Mouse (Mus musculus) cerebellum, adult 8-10 months (tissue): ENCODE measurements at regions not wholly inside any gene's neighbourhood (a gene's known extent, or its start where the extent isn't known, plus 50 kb on each side); places are given as distances from the start of the nearest gene placed in this dataset.

ENCODE experiments used
- DNase-seq: peaks from one replicate; pipeline ENCODE4 v3.0.0; 2022

DNA sequence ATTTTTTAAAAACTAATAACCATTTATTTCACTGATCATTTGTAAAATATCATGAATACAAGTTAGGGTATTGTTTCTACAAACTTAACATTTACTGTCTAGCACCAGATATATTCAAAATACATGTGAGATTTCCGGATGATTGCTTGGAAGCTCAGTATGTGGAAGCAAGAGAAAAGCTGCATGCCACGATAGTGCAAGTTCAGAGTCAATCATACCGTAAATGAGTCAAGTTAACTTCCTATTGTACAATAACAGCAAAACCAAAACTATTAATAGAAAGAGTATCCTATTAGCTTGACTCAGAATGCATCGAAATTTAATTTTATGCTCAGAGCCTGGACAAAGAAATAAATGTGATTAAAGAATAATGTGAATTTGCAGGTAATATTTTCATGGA lies 1284.6 kb upstream of the Cited2 start:
- DNase-seq: no peak

DNA sequence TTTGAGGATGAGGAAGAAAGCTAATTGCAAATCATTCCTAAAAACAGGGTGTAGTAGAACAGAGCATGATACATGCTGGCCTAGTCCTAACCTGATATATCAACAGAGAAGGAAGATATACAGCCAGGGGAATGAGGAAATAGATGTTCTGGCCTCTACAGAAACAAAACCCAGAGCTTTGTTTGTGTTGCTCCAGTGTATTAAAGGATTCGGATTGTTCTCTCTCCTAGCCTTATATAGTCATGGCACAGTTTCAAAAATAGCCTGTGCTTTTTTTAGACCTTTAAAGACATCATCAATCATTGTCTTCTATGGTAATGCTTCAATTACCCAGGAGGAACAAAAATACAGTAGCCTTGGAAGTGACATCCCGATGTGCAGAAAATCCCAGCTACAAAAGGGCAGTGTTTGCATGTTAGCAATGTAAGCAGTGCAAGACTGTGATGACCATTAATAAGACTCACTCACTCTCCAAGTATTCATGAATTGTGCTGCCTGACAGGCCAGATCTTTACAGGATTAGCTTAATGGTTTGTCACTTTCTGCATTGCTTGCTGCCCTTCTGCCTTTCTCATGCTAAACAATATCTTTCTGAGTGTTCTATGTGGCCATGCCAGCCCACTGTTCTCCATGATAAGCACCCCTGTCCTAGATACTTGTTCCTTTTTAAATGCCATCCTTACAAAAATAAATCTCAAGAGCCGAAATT lies 1281.9 kb upstream of the Cited2 start:
- no peak for DNase-seq

GRCm38 (mm10) chr10:16441661-16442072 lies 1281.4 kb upstream of the Cited2 start:
- no peak for DNase-seq

- no peak for DNase-seq
These were observed 1279.1 kb upstream of the Cited2 start for GRCm38 (mm10) chr10:16443901-16444300.

GRCm38 (mm10) chr10:16467935-16468334 lies 1255.1 kb upstream of the Cited2 start:
- DNase-seq: no peak

DNA sequence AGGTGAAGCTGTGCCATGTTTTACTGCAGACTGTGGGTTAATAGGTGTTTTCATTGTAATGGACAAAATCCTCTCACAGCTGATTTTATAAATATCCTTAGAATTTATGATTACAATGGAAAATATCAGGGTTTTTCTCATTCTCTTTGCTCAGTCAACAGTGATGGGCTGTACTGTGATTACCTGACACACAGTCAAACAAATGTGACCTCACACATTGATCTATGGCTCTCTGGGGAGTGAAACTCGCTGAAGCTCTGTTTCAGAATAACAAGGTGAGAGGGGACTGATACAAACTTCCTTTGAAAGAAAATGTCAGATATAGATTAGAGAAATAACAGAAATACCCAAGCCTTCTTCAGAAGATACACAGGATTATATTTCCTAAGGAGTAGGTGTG lies 1253.3 kb upstream of the Cited2 start:
- no peak for DNase-seq

DNA sequence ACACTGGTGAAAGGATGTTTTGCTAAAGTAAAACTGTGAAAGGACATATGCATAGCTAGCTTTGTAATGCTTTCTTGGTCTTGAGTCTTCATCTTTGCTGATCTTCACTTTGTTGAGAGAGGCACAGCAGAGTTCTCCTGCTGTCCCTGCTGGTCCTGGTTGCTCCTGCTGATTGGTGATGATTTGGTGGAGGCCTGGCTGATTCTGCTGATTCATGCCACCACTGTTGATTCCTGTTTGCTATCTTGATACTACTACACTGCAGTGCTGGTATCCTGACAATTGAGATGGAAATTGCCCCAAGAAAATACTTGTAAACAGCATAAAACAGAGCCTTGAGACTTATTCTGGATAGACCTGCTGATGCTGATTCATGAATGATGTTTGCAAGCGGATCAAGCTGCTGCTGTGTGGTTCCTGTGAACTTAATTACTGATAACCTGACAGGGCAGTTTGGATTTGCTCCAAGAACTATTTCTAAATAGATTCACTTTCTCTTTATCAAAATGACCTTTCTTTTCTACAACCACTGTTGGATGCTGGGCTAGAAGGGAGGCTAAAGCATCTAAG lies 1249.0 kb upstream of the Cited2 start:
- no peak for DNase-seq

DNA sequence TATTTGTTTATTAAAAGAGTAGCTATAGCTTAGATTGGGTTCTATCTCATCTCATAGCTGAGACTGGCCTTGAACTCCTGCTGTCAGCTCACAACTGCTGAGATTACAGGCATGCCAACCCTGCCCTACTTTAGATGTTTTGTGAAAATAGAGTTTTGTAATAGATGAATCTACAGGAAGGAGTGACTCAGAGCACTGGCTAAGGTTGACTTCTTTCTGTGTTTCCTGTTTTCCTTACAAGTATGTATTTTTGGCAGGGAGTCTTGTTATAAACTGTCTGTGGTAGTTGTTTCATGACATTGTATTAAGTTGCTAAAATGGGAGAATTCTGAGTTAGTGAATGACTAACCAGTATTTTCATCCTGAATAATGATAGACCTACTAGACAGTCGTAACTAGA lies 1224.4 kb upstream of the Cited2 start:
- DNase-seq: no peak

- DNase-seq: no peak
These were observed 1215.3 kb upstream of the Cited2 start for GRCm38 (mm10) chr10:16507681-16508080.

DNA sequence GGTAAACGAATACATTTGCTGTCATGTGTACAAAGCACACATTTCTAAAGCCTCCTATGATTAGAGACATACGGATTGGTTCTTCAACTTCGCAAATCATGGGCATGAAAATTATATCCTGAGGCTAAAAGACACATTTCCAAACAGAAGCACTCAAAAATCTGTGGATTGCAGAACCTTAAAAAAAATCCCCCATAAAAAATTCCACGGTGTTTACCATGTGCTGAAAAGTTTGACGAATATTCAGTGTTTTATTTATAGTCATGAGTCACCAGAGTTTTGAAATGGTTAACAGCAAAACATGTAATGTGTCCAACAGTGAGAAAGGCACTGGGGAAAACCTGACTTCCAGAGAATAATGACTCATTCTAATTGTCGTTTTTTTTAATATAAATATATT lies 1214.9 kb upstream of the Cited2 start:
- no peak for DNase-seq

- no peak for DNase-seq
These were observed 1208.4 kb upstream of the Cited2 start for GRCm38 (mm10) chr10:16514656-16515055.

- no peak for DNase-seq
These were observed 1201.1 kb upstream of the Cited2 start for GRCm38 (mm10) chr10:16521895-16522294.

- no peak for DNase-seq
These were observed 1198.9 kb upstream of the Cited2 start for GRCm38 (mm10) chr10:16524101-16524500.

GRCm38 (mm10) chr10:16527693-16528092 lies 1195.3 kb upstream of the Cited2 start:
- no peak for DNase-seq

DNA sequence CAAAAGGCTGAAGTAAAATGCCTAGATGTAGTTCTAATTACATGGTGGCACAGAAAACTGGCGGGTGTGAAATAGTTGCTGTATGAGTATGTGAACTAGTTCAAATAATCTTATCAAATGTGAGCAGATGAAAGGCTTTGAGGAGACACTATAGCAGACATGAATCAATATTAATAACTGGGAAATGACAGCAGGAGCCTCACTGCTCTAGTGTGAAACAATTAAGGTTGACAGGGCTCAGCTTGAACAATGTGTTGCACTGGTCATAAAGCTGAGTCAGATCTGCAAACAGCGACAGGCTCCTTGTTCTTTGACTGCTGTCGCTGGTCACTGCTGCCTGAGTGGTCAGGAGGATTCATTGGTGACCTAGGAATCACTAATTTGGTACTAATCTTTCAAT lies 1185.4 kb upstream of the Cited2 start:
- no peak for DNase-seq

GRCm38 (mm10) chr10:16538379-16538778 lies 1184.6 kb upstream of the Cited2 start:
- DNase-seq: no peak

GRCm38 (mm10) chr10:16545445-16545844 lies 1177.6 kb upstream of the Cited2 start:
- DNase-seq: no peak

GRCm38 (mm10) chr10:16552861-16553635 lies 1170.0 kb upstream of the Cited2 start:
- DNase-seq: no peak

GRCm38 (mm10) chr10:16574568-16574967 lies 1148.5 kb upstream of the Cited2 start:
- DNase-seq: no peak

DNA sequence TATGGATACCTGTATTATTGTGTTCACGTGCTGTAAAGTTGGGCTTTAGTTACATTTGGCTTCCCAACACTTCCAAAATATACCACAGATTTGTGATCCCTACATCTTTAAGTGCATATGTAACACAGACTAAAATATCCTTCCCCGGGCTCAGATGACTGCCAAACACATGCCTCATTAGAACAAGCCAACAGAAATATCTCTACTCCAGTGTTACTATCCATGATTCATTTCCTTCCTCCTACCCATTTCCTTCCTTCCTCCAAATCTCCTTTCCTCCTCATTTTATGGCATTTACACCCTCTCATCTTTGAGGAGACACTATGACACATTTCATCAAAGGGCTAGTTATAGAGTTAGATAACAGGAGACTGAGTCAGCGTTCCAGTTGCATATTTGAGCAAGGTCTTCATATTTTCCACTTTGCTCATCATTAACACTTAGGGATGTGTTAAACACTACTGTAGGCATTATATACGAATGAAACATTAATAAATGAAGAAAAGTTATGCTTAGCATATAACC lies 1144.4 kb upstream of the Cited2 start:
- no peak for DNase-seq

GRCm38 (mm10) chr10:16580200-16580599 lies 1142.8 kb upstream of the Cited2 start:
- DNase-seq: no peak

DNA sequence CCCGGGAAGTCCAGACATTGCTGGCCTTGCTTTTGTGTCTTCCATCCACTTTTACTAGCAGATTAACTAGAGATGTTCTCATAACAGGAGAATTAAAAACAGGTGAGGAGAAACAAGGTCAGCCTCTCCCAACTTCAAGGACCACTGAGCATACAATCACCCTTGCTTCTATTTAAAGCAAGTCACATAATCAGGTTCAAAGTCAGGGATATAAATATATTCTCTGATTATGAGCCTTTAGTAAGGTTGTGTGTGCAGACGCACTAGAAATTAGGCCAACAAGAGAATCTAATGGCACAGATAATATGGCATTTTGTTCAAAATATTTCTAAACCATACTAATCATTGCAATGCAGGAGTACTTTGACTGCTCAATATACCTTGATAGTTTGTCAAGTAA lies 1134.2 kb upstream of the Cited2 start:
- DNase-seq: no peak

GRCm38 (mm10) chr10:16589399-16589798 lies 1133.6 kb upstream of the Cited2 start:
- DNase-seq: no peak

GRCm38 (mm10) chr10:16592870-16593269 lies 1130.1 kb upstream of the Cited2 start:
- no peak for DNase-seq
